Mouse (Mus musculus) liver, embryonic 13.5 days (tissue): ENCODE data around the gene Zfp202. TPM values are rescaled to one million over a fixed set of nuclear protein-coding genes. Genes with fewer than 3 reads are reported as not detected.

ENCODE experiments used
- ATAC-seq: fragments of 200-750 bp; cut with Nextera tagmentation; 2 replicates; pipeline ENCODE4 v1.8.0; 2017; ENCODE audit warnings: low read depth, mild to moderate bottlenecking, moderate number of reproducible peaks, moderate library complexity
- DNase-seq: peaks from one replicate; pipeline ENCODE4 v3.0.0; 2022
- H3K27ac ChIP-seq: fragments of 300-500 bp; sonication (generic); 2 replicates; pipeline ENCODE4 v1.5.1; 2015; ENCODE audit warnings: moderate library complexity, mild to moderate bottlenecking, inconsistent platforms
- H3K27me3 ChIP-seq: fragments of 300-500 bp; sonication (generic); 2 replicates; pipeline ENCODE4 v1.6.1; 2015; ENCODE audit warnings: mild to moderate bottlenecking, inconsistent platforms
- H3K36me3 ChIP-seq: fragments of 300-500 bp; sonication (generic); 2 replicates; pipeline ENCODE4 v1.6.1; 2015; ENCODE audit warnings: mild to moderate bottlenecking, inconsistent platforms
- H3K4me1 ChIP-seq: fragments of 300-500 bp; sonication (generic); replicated peaks from 2 replicates; pipeline ENCODE4 v1.6.1; 2015; ENCODE audit warnings: inconsistent platforms
- H3K4me2 ChIP-seq: fragments of 300-500 bp; sonication (generic); 2 replicates; pipeline ENCODE4 v1.6.1; 2015; ENCODE audit warnings: inconsistent platforms, mild to moderate bottlenecking, moderate library complexity
- H3K4me3 ChIP-seq: fragments of 300-500 bp; sonication (generic); replicated peaks from 2 replicates; pipeline ENCODE4 v1.5.1; 2015; ENCODE audit warnings: mild to moderate bottlenecking, inconsistent platforms
- H3K9ac ChIP-seq: fragments of 300-500 bp; sonication (generic); 2 replicates; pipeline ENCODE4 v1.6.1; 2015; ENCODE audit warnings: mild to moderate bottlenecking, inconsistent platforms
- H3K9me3 ChIP-seq: fragments of 300-500 bp; sonication (generic); replicated peaks from 2 replicates; pipeline ENCODE4 v1.6.1; 2016; ENCODE audit warnings: inconsistent platforms
- WGBS: fragments of 180-500 bp; shearing (Covaris S2); methylation state at CpG from one replicate; pipeline ENCODE4 v1.1.7; 2015; ENCODE audit not compliant: insufficient replicate concordance; 5-methylcytosine and 5-hydroxymethylcytosine counted together
- polyA plus RNA-seq: library from polyadenylated mRNA; unstranded; fragments of >200 nt; fragmentation: Nextera tagmentation; extraction: Ambion mirVana; gene quantifications from 2 replicates; pipeline ENCODE4 v1.2.1, GENCODE M21; 2015

Gene Zfp202
- polyA plus RNA-seq, 1 experiment from 2014 or later = 0.93 TPM

DNA sequence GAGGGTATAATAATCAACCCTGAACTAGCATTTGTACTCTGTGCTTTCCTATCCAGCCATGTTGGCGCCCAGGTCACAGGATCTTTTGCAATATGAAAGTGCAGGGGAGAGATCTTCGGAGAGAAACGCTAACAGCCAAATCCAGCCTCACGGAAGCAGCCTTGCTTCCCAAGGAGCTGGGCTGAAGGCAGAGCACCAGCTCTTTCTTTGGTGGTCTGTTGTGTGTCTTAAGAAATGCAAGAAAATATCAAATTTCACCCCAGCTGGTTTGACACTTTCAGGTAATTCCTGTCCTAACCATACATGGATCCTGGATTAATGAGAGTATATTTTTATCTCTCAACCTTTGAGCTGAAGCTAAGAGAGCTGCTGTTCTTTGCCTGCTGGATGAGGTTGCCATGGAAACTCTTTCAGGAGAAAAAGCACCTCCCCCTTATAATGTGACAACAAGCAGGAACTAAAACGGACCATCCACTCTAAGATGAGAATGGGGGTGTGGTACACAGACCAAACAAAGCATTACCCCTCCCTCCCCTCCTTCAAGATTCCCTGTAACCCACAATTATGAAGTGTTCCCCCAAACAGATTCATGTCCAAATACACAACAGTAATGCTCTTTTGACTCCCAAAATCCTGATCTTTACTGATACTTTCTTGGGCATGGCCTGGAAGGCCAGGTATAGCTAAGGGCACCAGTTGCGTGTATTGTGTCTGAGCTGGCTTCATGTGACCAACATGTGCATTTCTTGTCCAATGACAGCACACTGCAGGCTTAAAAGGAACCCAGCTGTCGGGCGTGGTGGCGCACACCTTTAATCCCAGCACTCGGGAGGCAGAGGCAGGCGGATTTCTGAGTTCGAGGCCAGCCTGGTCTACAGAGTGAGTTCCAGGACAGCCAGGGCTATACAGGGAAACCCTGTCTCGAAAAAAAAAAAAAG lies 50.1 kb downstream of the Zfp202 start:
- H3K4me2 ChIP-seq = peak overlapping the region; percentile 59
- H3K4me3 ChIP-seq = peak overlapping the region; percentile 33
- DNase-seq (no peak), ATAC-seq (no peak)
- peaks cover 20% of the 10 kb centered on the region for H3K27me3 ChIP-seq
- 45% methylated on average over 13 of the region's 13 CpGs for WGBS
- H3K9ac ChIP-seq = no peak overlapping the region
- H3K36me3 ChIP-seq = no peaks in the 10 kb centered on the region
- no peaks in the 10 kb centered on the region for H3K4me1 ChIP-seq
- H3K9me3 ChIP-seq = no peaks in the 10 kb centered on the region
- H3K27ac ChIP-seq = no peak overlapping the region

DNA sequence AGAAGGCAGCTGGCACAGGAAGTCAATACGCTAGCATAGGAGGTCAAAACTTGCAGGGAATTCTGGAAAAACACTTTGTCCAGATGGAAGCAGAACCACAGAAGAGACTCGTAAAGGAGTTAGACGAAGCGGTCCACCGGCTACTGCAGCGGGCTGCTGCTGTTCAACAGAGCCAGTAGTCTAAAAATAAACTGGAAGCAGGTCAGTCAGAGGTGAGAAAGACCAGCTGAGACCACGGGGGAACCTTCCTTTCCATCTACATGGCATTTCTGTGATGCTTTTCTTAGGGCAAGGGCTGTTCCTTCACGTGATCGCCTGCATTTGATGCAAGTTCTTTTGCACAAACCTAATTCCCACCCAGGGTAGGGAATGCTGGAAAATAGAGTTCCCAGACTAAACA lies 53.4 kb downstream of the Zfp202 start:
- no peak overlapping the region for H3K27ac ChIP-seq
- no peak for ATAC-seq
- 62% methylated on average over 9 of the region's 9 CpGs for WGBS

DNA sequence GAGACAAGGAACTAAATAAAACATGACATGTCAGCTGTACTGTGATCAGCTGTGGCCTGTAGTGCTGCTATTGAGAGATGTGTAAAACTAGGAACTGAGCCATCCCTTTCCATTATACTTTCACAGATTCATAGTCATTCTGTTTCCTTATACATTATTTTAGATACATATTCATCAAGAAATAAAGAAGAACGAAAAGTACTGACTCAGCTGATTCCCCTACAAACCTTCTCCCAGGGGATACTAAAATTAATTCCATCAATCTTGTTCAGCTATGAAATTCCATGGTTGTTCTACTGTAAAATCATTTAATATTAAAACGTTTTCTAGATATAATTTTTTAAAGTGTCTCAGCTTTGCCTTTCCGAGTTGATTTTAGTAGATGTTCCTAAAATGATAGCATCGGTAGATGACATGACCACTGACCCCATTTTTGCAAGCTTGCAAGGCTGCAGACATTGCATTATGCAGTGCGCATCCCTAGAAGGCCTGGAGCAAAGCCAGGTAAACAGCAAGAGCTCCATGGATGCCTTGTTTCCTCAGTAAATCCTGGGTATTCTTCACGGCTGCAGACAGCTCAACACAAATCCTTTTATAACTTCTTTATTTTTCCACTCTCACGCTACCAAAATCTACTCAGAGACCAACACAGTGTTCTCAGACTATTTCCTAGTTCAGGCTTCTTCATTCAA lies 54.0 kb downstream of the Zfp202 start:
- Histone ChIP-seq H3K9ac (no peak overlapping the region), H3K4me2 (no peak overlapping the region), H3K4me3 (no peak overlapping the region), H3K4me1 (no peaks in the 10 kb centered on the region), H3K27me3 (peaks cover 5% of the 10 kb centered on the region), H3K36me3 (no peaks in the 10 kb centered on the region), H3K9me3 (0 out of 2 replicates have a peak, but pooled peaks cover 5% of the 10 kb centered on the region), H3K27ac (no peak overlapping the region)
- 70% methylated on average over 7 of the region's 7 CpGs for WGBS
- DNase-seq (no peak), ATAC-seq (no peak)

More for the DNA sequence above, 53.4 kb downstream of the Zfp202 start:
- H3K9ac ChIP-seq = no peak overlapping the region
- no peak overlapping the region for H3K4me2 ChIP-seq
- H3K9me3 ChIP-seq = 0 out of 2 replicates have a peak, but pooled peaks cover 5% of the 10 kb centered on the region
- no peaks in the 10 kb centered on the region for H3K36me3 ChIP-seq
- no peak for DNase-seq
- H3K27me3 ChIP-seq = peaks cover 12% of the 10 kb centered on the region
- no peaks in the 10 kb centered on the region for H3K4me1 ChIP-seq
- H3K4me3 ChIP-seq = no peak overlapping the region

DNA sequence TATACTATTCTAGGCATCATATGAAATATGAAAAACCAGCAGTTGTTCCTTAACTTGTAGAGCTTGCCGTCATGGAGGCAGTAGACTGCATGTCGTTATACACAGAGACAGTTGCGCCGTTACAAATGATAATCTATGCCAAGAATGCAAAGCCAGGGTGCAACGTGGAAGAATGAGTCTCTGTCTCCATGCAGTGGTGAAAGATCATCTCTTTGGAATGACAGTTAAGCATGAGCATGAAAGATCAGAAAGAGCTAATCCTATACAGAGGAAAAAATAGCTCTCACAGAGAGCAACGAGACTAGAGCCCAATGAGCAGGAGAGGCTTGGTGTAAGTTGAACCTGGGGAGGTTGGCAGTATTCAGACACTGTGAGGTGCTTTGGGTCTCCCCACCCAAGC lies 54.6 kb downstream of the Zfp202 start:
- Histone ChIP-seq H3K36me3 (no peaks in the 10 kb centered on the region), H3K9ac (no peak overlapping the region), H3K4me2 (no peak overlapping the region), H3K27me3 (no peaks in the 10 kb centered on the region), H3K27ac (no peak overlapping the region), H3K4me3 (no peak overlapping the region), H3K4me1 (no peaks in the 10 kb centered on the region), H3K9me3 (0 out of 2 replicates have a peak, but pooled peaks cover 5% of the 10 kb centered on the region)
- 75% methylated on average over 6 of the region's 6 CpGs for WGBS
- DNase-seq (no peak), ATAC-seq (no peak)

DNA sequence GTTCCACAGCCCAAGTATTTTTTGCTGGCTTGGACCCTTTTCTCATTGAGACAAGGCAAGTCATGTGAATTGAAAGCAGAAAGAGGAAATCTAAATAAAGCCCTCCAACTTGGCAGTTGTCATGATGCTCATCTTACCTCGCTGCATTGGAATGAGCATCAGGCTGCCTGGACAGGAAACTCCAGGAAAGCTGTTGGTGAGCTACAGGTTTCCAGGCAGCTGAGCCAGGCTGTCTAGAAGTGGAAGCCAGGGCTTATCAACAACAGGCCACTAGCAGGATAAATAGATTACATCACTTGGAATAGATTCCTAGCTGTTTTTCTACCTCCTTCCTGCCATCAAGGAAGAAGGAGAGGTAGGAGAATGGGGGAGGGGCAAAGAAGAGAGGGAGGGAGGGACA lies 57.0 kb downstream of the Zfp202 start:
- WGBS = 27% methylated on average over 1 of the region's 1 CpGs
- H3K4me1 ChIP-seq = no peaks in the 10 kb centered on the region
- H3K9me3 ChIP-seq = 0 out of 2 replicates have a peak, but pooled peaks cover 5% of the 10 kb centered on the region
- no peaks in the 10 kb centered on the region for H3K36me3 ChIP-seq
- H3K27me3 ChIP-seq = no peaks in the 10 kb centered on the region
- H3K27ac ChIP-seq = no peak overlapping the region
- H3K9ac ChIP-seq = no peak overlapping the region
- DNase-seq = no peak
- H3K4me3 ChIP-seq = no peak overlapping the region
- ATAC-seq = no peak
- H3K4me2 ChIP-seq = no peak overlapping the region

DNA sequence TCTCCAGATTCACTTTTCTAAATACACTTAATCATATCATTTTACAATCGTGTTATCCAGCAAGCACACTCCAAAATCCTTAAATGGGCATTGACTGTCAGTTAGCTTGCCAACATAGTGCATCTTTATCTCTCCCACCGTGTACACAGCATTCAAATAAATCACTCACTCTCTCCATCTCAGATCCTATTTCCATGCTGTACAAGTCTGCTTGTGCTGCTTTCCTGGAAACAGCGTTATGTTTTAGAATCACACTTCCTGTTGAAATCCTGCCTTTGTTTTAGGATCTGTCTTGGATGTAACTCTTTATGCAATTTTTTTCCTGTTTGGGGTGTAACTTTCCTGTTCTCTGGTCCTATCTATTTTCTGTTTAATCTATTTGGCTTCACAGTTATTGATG lies 60.3 kb downstream of the Zfp202 start:
- Histone ChIP-seq H3K4me1 (no peaks in the 10 kb centered on the region), H3K4me3 (no peak overlapping the region), H3K4me2 (no peak overlapping the region), H3K9me3 (0 out of 2 replicates have a peak, but pooled peaks cover 5% of the 10 kb centered on the region), H3K36me3 (no peaks in the 10 kb centered on the region), H3K27me3 (no peaks in the 10 kb centered on the region), H3K9ac (no peak overlapping the region), H3K27ac (no peak overlapping the region)
- ATAC-seq = no peak
- WGBS = 28% methylated on average over 3 of the region's 3 CpGs
- DNase-seq = no peak

Other genes starting within 250 kb of the Zfp202 start
- gene Olfr975, start 240.3 kb upstream of the Zfp202 start, polyA plus RNA-seq = not detected in 2 replicates
- not detected in 2 replicates for gene Olfr976, start 231.2 kb upstream of the Zfp202 start, polyA plus RNA-seq
- not detected in 2 replicates for gene Olfr978, start 200.2 kb upstream of the Zfp202 start, polyA plus RNA-seq
- not detected in 2 replicates for gene Olfr979, start 188.9 kb upstream of the Zfp202 start, polyA plus RNA-seq
- not detected in 2 replicates for gene Olfr980, start 182.7 kb upstream of the Zfp202 start, polyA plus RNA-seq
- gene Olfr981, start 170.9 kb upstream of the Zfp202 start, polyA plus RNA-seq = not detected in 2 replicates
- not detected in 2 replicates for gene Olfr982, start 118.5 kb upstream of the Zfp202 start, polyA plus RNA-seq
- gene Olfr983, start 98.7 kb upstream of the Zfp202 start, polyA plus RNA-seq = not detected in 2 replicates
- not detected in 2 replicates for gene Olfr984, start 78.1 kb upstream of the Zfp202 start, polyA plus RNA-seq
- not detected in 2 replicates for gene Olfr985, start 62.1 kb upstream of the Zfp202 start, polyA plus RNA-seq
- not detected in 2 replicates for gene Tmem225, start 44.2 kb upstream of the Zfp202 start, polyA plus RNA-seq
- not detected in 2 replicates for gene Olfr986, start 11.4 kb upstream of the Zfp202 start, polyA plus RNA-seq
- 0.30 and 0.41 TPM in 2 replicates for gene Scn3b, start 76.9 kb downstream of the Zfp202 start, polyA plus RNA-seq